Mouse (Mus musculus) forebrain, embryonic 13.5 days (tissue): ENCODE data around the gene Aqp7. TPM values are rescaled to one million over a fixed set of nuclear protein-coding genes. Genes with fewer than 3 reads are reported as not detected.

ENCODE experiments used
- ATAC-seq: fragments of 200-750 bp; cut with Nextera tagmentation; 2 replicates; pipeline ENCODE4 v1.8.0; 2017
- H3K27ac ChIP-seq: fragments of 300-500 bp; sonication (generic); 2 replicates; pipeline ENCODE4 v1.5.1; 2015; ENCODE audit warnings: inconsistent platforms, mild to moderate bottlenecking, moderate library complexity
- H3K27me3 ChIP-seq: fragments of 300-500 bp; sonication (generic); 2 replicates; pipeline ENCODE4 v1.6.1; 2015; ENCODE audit warnings: mild to moderate bottlenecking, inconsistent platforms
- H3K36me3 ChIP-seq: fragments of 300-500 bp; sonication (generic); 2 replicates; pipeline ENCODE4 v1.6.1; 2015; ENCODE audit warnings: mild to moderate bottlenecking, inconsistent platforms; ENCODE audit not compliant: poor library complexity, severe bottlenecking
- H3K4me1 ChIP-seq: fragments of 300-500 bp; sonication (generic); 2 replicates; pipeline ENCODE4 v1.6.1; 2015; ENCODE audit warnings: inconsistent platforms
- H3K4me2 ChIP-seq: fragments of 300-500 bp; sonication (generic); 2 replicates; pipeline ENCODE4 v1.6.1; 2015; ENCODE audit warnings: inconsistent platforms, mild to moderate bottlenecking, moderate library complexity
- H3K4me3 ChIP-seq: fragments of 300-500 bp; sonication (generic); 2 replicates; pipeline ENCODE4 v1.5.1; 2015; ENCODE audit warnings: mild to moderate bottlenecking, inconsistent platforms
- H3K9ac ChIP-seq: fragments of 300-500 bp; sonication (generic); 2 replicates; pipeline ENCODE4 v1.6.1; 2015; ENCODE audit warnings: mild to moderate bottlenecking, inconsistent platforms
- H3K9me3 ChIP-seq: fragments of 300-500 bp; sonication (generic); replicated peaks from 2 replicates; pipeline ENCODE4 v1.6.1; 2016; ENCODE audit warnings: inconsistent platforms
- WGBS: fragments of 180-500 bp; shearing (Covaris S2); methylation state at CpG from one replicate; pipeline ENCODE4 v1.1.7; 2015; 5-methylcytosine and 5-hydroxymethylcytosine counted together
- polyA plus RNA-seq: library from polyadenylated mRNA; unstranded; fragments of >200 nt; fragmentation: Nextera tagmentation; extraction: Ambion mirVana; gene quantifications from 2 replicates; pipeline ENCODE4 v1.2.1, GENCODE M21; 2015

Gene Aqp7
- not detected in 2 replicates for polyA plus RNA-seq

- Histone ChIP-seq H3K9me3 (no peaks in the 10 kb centered on the region), H3K27ac (no peak within 1 kb of the TSS), H3K4me1 (0 out of 2 replicates have a peak, but pooled peaks cover 4% of the 10 kb centered on the region), H3K4me3 (no peak within 1 kb of the TSS), H3K9ac (no peak within 1 kb of the TSS), H3K36me3 (no peaks in the 10 kb centered on the region), H3K4me2 (no peak within 1 kb of the TSS), H3K27me3 (no peaks in the 10 kb centered on the region)
- 58% methylated on average over 9 of the region's 9 CpGs for WGBS
- no peak for ATAC-seq
Observed at GRCm38 (mm10) chr4:41047524-41048271, at the start of gene Aqp7. Aqp7 (minus strand) TSS chr4:41048139.

- ATAC-seq: no peak
- H3K4me2 ChIP-seq: peak overlapping the region; percentile 94; the same call in 1 of the 2 replicates
- H3K36me3 ChIP-seq: no peaks in the 10 kb centered on the region
- 44% methylated on average over 13 of the region's 13 CpGs for WGBS
- peaks cover 41% of the 10 kb centered on the region for H3K27me3 ChIP-seq
- peaks cover 12% of the 10 kb centered on the region; the same call in 1 of the 2 replicates for H3K4me1 ChIP-seq
- H3K4me3 ChIP-seq: peak overlapping the region; percentile 48; the same call in 1 of the 2 replicates
- no peak overlapping the region for H3K27ac ChIP-seq
- no peaks in the 10 kb centered on the region for H3K9me3 ChIP-seq
- no peak overlapping the region for H3K9ac ChIP-seq
Observed at GRCm38 (mm10) chr4:41097381-41097780, 49.4 kb upstream of the Aqp7 start.

GRCm38 (mm10) chr4:41096794-41097193 is 48.9 kb upstream of the Aqp7 start:
- ATAC-seq: no peak
- H3K9ac ChIP-seq: no peak overlapping the region
- H3K27ac ChIP-seq: no peak overlapping the region
- H3K4me1 ChIP-seq: peaks cover 12% of the 10 kb centered on the region; the same call in 1 of the 2 replicates
- H3K4me2 ChIP-seq: no peak overlapping the region
- WGBS: 78% methylated on average over 5 of the region's 5 CpGs
- H3K36me3 ChIP-seq: no peaks in the 10 kb centered on the region
- H3K4me3 ChIP-seq: no peak overlapping the region
- H3K9me3 ChIP-seq: no peaks in the 10 kb centered on the region
- peaks cover 41% of the 10 kb centered on the region for H3K27me3 ChIP-seq

GRCm38 (mm10) chr4:41096169-41096568 is 48.2 kb upstream of the Aqp7 start:
- Histone ChIP-seq H3K4me3 (no peak overlapping the region), H3K36me3 (no peaks in the 10 kb centered on the region), H3K27me3 (peaks cover 41% of the 10 kb centered on the region), H3K27ac (no peak overlapping the region), H3K4me2 (no peak overlapping the region), H3K9me3 (no peaks in the 10 kb centered on the region), H3K9ac (no peak overlapping the region), H3K4me1 (peaks cover 12% of the 10 kb centered on the region; the same call in 1 of the 2 replicates)
- WGBS: 68% methylated on average over 8 of the region's 8 CpGs
- ATAC-seq: no peak

GRCm38 (mm10) chr4:41094361-41094760 is 46.4 kb upstream of the Aqp7 start:
- Histone ChIP-seq H3K4me3 (no peak overlapping the region), H3K27ac (no peak overlapping the region), H3K9ac (no peak overlapping the region), H3K9me3 (no peaks in the 10 kb centered on the region), H3K4me2 (no peak overlapping the region), H3K36me3 (no peaks in the 10 kb centered on the region), H3K27me3 (peaks cover 37% of the 10 kb centered on the region), H3K4me1 (peaks cover 12% of the 10 kb centered on the region; the same call in 1 of the 2 replicates)
- WGBS: 61% methylated on average over 9 of the region's 9 CpGs
- ATAC-seq: no peak

- H3K9ac ChIP-seq: no peak overlapping the region
- no peaks in the 10 kb centered on the region for H3K9me3 ChIP-seq
- H3K4me2 ChIP-seq: no peak overlapping the region
- no peak overlapping the region for H3K4me3 ChIP-seq
- H3K4me1 ChIP-seq: 0 out of 2 replicates have a peak, but pooled peaks cover 6% of the 10 kb centered on the region
- H3K36me3 ChIP-seq: no peaks in the 10 kb centered on the region
- peaks cover 25% of the 10 kb centered on the region for H3K27me3 ChIP-seq
- no peak for ATAC-seq
- 100% methylated on average over 1 of the region's 1 CpGs for WGBS
- H3K27ac ChIP-seq: no peak overlapping the region
Observed at GRCm38 (mm10) chr4:41092958-41093357, 45.0 kb upstream of the Aqp7 start.

GRCm38 (mm10) chr4:41091391-41091790 is 43.5 kb upstream of the Aqp7 start:
- WGBS: 70% methylated on average over 3 of the region's 3 CpGs
- Histone ChIP-seq H3K4me1 (0 out of 2 replicates have a peak, but pooled peaks cover 2% of the 10 kb centered on the region), H3K27ac (no peak overlapping the region), H3K9ac (no peak overlapping the region), H3K4me2 (no peak overlapping the region), H3K9me3 (no peaks in the 10 kb centered on the region), H3K36me3 (no peaks in the 10 kb centered on the region), H3K27me3 (peaks cover 9% of the 10 kb centered on the region), H3K4me3 (no peak overlapping the region)
- no peak for ATAC-seq

- Histone ChIP-seq H3K36me3 (no peaks in the 10 kb centered on the region), H3K27me3 (no peaks in the 10 kb centered on the region), H3K4me2 (no peak overlapping the region), H3K9me3 (no peaks in the 10 kb centered on the region), H3K27ac (no peak overlapping the region), H3K9ac (no peak overlapping the region), H3K4me3 (no peak overlapping the region), H3K4me1 (0 out of 2 replicates have a peak, but pooled peaks cover 2% of the 10 kb centered on the region)
- 75% methylated on average over 2 of the region's 2 CpGs for WGBS
- ATAC-seq: no peak
Observed at GRCm38 (mm10) chr4:41089705-41090104, 41.8 kb upstream of the Aqp7 start.

GRCm38 (mm10) chr4:41089189-41089588 is 41.2 kb upstream of the Aqp7 start:
- 88% methylated on average over 4 of the region's 4 CpGs for WGBS

GRCm38 (mm10) chr4:41087459-41088298 is 39.7 kb upstream of the Aqp7 start:
- Histone ChIP-seq H3K4me1 (no peaks in the 10 kb centered on the region), H3K4me3 (no peak overlapping the region), H3K27ac (no peak overlapping the region), H3K9ac (no peak overlapping the region), H3K27me3 (no peaks in the 10 kb centered on the region), H3K9me3 (no peaks in the 10 kb centered on the region), H3K36me3 (no peaks in the 10 kb centered on the region), H3K4me2 (no peak overlapping the region)
- WGBS: 86% methylated on average over 16 of the region's 16 CpGs
- ATAC-seq: no peak

More at GRCm38 (mm10) chr4:41089189-41089588, 41.2 kb upstream of the Aqp7 start:
- Histone ChIP-seq H3K27me3 (no peaks in the 10 kb centered on the region), H3K4me3 (no peak overlapping the region), H3K9ac (no peak overlapping the region), H3K36me3 (no peaks in the 10 kb centered on the region), H3K4me1 (0 out of 2 replicates have a peak, but pooled peaks cover under 1% of the 10 kb centered on the region), H3K4me2 (no peak overlapping the region), H3K9me3 (no peaks in the 10 kb centered on the region), H3K27ac (no peak overlapping the region)
- no peak for ATAC-seq

GRCm38 (mm10) chr4:41086947-41087346 is 39.0 kb upstream of the Aqp7 start:
- Histone ChIP-seq H3K9ac (no peak overlapping the region), H3K9me3 (no peaks in the 10 kb centered on the region), H3K36me3 (no peaks in the 10 kb centered on the region), H3K27ac (no peak overlapping the region), H3K4me3 (no peak overlapping the region), H3K4me2 (no peak overlapping the region), H3K27me3 (no peaks in the 10 kb centered on the region), H3K4me1 (no peaks in the 10 kb centered on the region)
- 84% methylated on average over 9 of the region's 9 CpGs for WGBS
- ATAC-seq: no peak

GRCm38 (mm10) chr4:41084819-41085218 is 36.9 kb upstream of the Aqp7 start:
- WGBS: 87% methylated on average over 4 of the region's 4 CpGs

More at GRCm38 (mm10) chr4:41084819-41085218, 36.9 kb upstream of the Aqp7 start:
- H3K9ac ChIP-seq: no peak overlapping the region
- no peaks in the 10 kb centered on the region for H3K36me3 ChIP-seq
- H3K4me1 ChIP-seq: no peaks in the 10 kb centered on the region
- H3K9me3 ChIP-seq: no peaks in the 10 kb centered on the region
- H3K27ac ChIP-seq: no peak overlapping the region
- H3K4me2 ChIP-seq: no peak overlapping the region
- H3K27me3 ChIP-seq: no peaks in the 10 kb centered on the region
- no peak for ATAC-seq
- H3K4me3 ChIP-seq: no peak overlapping the region
